Mouse (Mus musculus) stomach, embryonic 14.5 days (tissue): Measurements from ENCODE around the gene Glod4. TPM values are rescaled to one million over a fixed set of nuclear protein-coding genes. Genes with fewer than 3 reads are reported as not detected.

ENCODE experiments used
- ATAC-seq: fragments of 200-750 bp; cut with Nextera tagmentation; 2 replicates; pipeline ENCODE4 v1.8.0; 2017; ENCODE audit warnings: low read depth, moderate TSS enrichment; ENCODE audit not compliant: insufficient number of reproducible peaks, insufficient read depth, low FRiP score
- H3K27ac ChIP-seq: fragments of 300-500 bp; sonication (generic); 2 replicates; pipeline ENCODE4 v1.5.1; 2014; ENCODE audit warnings: mild to moderate bottlenecking, low read length, moderate library complexity, mixed read lengths
- H3K27me3 ChIP-seq: fragments of 300-500 bp; sonication (generic); 2 replicates; pipeline ENCODE4 v1.6.1; 2014; ENCODE audit warnings: low read length, control low read depth, mixed read lengths; ENCODE audit not compliant: control insufficient read depth, insufficient read depth
- H3K36me3 ChIP-seq: fragments of 300-500 bp; sonication (generic); 2 replicates; pipeline ENCODE4 v1.6.1; 2014; ENCODE audit warnings: mild to moderate bottlenecking, control low read depth, low read length, moderate library complexity, mixed read lengths; ENCODE audit not compliant: control insufficient read depth, insufficient read depth
- H3K4me1 ChIP-seq: fragments of 300-500 bp; sonication (generic); 2 replicates; pipeline ENCODE4 v1.6.1; 2014; ENCODE audit warnings: low read length, control low read depth, mixed read lengths; ENCODE audit not compliant: control insufficient read depth, insufficient read depth
- H3K4me2 ChIP-seq: fragments of 300-500 bp; sonication (generic); replicated peaks from 2 replicates; pipeline ENCODE4 v1.6.1; 2014; ENCODE audit warnings: low read depth, low read length, control low read depth
- H3K4me3 ChIP-seq: fragments of 300-500 bp; sonication (generic); 2 replicates; pipeline ENCODE4 v1.5.1; 2014; ENCODE audit warnings: low read depth, low read length, control low read depth
- H3K9ac ChIP-seq: fragments of 300-500 bp; sonication (generic); replicated peaks from 2 replicates; pipeline ENCODE4 v1.6.1; 2014; ENCODE audit warnings: low read depth, mild to moderate bottlenecking, control low read depth, low read length, moderate library complexity, mixed read lengths
- H3K9me3 ChIP-seq: fragments of 300-500 bp; sonication (generic); 2 replicates; pipeline ENCODE4 v1.6.1; 2016; ENCODE audit warnings: low read depth, low read length, control low read depth; ENCODE audit not compliant: control insufficient read depth
- WGBS: fragments of 180-500 bp; shearing (Covaris S2); extraction: QIAGEN DNeasy Blood & Tissue Kit; methylation state at CpG from one replicate; pipeline ENCODE4 v1.1.7; 2014; 5-methylcytosine and 5-hydroxymethylcytosine counted together
- polyA plus RNA-seq: library from polyadenylated mRNA; unstranded; fragments of >200 nt; fragmentation: Nextera tagmentation; extraction: Ambion mirVana; gene quantifications from 2 replicates; pipeline ENCODE4 v1.2.1, GENCODE M21; 2014

The Glod4 gene
- polyA plus RNA-seq, 1 experiment from 2014 or later = 155 TPM

- Histone ChIP-seq H3K36me3 (peaks cover 13% of the 10 kb centered on the region), H3K27me3 (no peaks in the 10 kb centered on the region), H3K4me3 (no peak overlapping the region), H3K4me2 (no peak overlapping the region), H3K9me3 (no peaks in the 10 kb centered on the region), H3K4me1 (no peaks in the 10 kb centered on the region), H3K27ac (no peak overlapping the region), H3K9ac (no peak overlapping the region)
- WGBS = 87% methylated on average over 7 of the region's 7 CpGs
- ATAC-seq = no peak
These were observed 107.7 kb downstream of the Glod4 start for GRCm38 (mm10) chr11:76135641-76136437.

- Histone ChIP-seq H3K4me2 (no peak overlapping the region), H3K27ac (no peak overlapping the region), H3K9ac (no peak overlapping the region), H3K9me3 (no peaks in the 10 kb centered on the region), H3K36me3 (peaks cover 11% of the 10 kb centered on the region), H3K4me1 (no peaks in the 10 kb centered on the region), H3K4me3 (no peak overlapping the region), H3K27me3 (no peaks in the 10 kb centered on the region)
- WGBS = 84% methylated on average over 5 of the region's 5 CpGs
- ATAC-seq = no peak
These were observed 112.7 kb downstream of the Glod4 start for GRCm38 (mm10) chr11:76130859-76131258.

GRCm38 (mm10) chr11:76125386-76125785 is 118.1 kb downstream of the Glod4 start:
- 0 out of 2 replicates have a peak overlapping the region, but pooled peaks have one; percentile 12 for H3K4me2 ChIP-seq
- ATAC-seq = peak; percentile 46; the same call in 1 of the 2 replicates

GRCm38 (mm10) chr11:76123517-76123916 is 120.0 kb downstream of the Glod4 start:
- no peaks in the 10 kb centered on the region for H3K9me3 ChIP-seq
- no peak overlapping the region for H3K9ac ChIP-seq
- H3K4me2 ChIP-seq = no peak overlapping the region
- peaks cover 22% of the 10 kb centered on the region for H3K4me1 ChIP-seq
- H3K4me3 ChIP-seq = no peak overlapping the region
- ATAC-seq = no peak
- H3K27ac ChIP-seq = no peak overlapping the region
- WGBS = 95% methylated on average over 1 of the region's 1 CpGs
- no peaks in the 10 kb centered on the region for H3K27me3 ChIP-seq
- H3K36me3 ChIP-seq = no peaks in the 10 kb centered on the region

More at GRCm38 (mm10) chr11:76125386-76125785, 118.1 kb downstream of the Glod4 start:
- Histone ChIP-seq H3K27ac (peak overlapping the region; percentile 69; the same call in 1 of the 2 replicates), H3K27me3 (no peaks in the 10 kb centered on the region), H3K9ac (no peak overlapping the region), H3K4me3 (no peak overlapping the region), H3K36me3 (no peaks in the 10 kb centered on the region), H3K9me3 (no peaks in the 10 kb centered on the region), H3K4me1 (peaks cover 16% of the 10 kb centered on the region)
- WGBS = 36% methylated on average over 8 of the region's 8 CpGs

- Histone ChIP-seq H3K27ac (no peak overlapping the region), H3K9me3 (no peaks in the 10 kb centered on the region), H3K9ac (no peak overlapping the region), H3K27me3 (no peaks in the 10 kb centered on the region), H3K4me1 (peaks cover 22% of the 10 kb centered on the region), H3K4me3 (no peak overlapping the region), H3K4me2 (no peak overlapping the region), H3K36me3 (no peaks in the 10 kb centered on the region)
- 86% methylated on average over 2 of the region's 2 CpGs for WGBS
- ATAC-seq = no peak
These were observed 121.0 kb downstream of the Glod4 start for GRCm38 (mm10) chr11:76122571-76122970.

GRCm38 (mm10) chr11:76121086-76121485 is 122.4 kb downstream of the Glod4 start:
- WGBS = 74% methylated on average over 4 of the region's 4 CpGs
- ATAC-seq = no peak
- Histone ChIP-seq H3K9me3 (no peaks in the 10 kb centered on the region), H3K36me3 (peaks cover 11% of the 10 kb centered on the region; the same call in 1 of the 2 replicates), H3K9ac (no peak overlapping the region), H3K27me3 (no peaks in the 10 kb centered on the region), H3K4me1 (peaks cover 22% of the 10 kb centered on the region), H3K4me2 (no peak overlapping the region), H3K27ac (no peak overlapping the region), H3K4me3 (no peak overlapping the region)

- no peaks in the 10 kb centered on the region for H3K9me3 ChIP-seq
- no peak overlapping the region for H3K4me2 ChIP-seq
- no peak overlapping the region for H3K4me3 ChIP-seq
- peak; percentile 70; the same call in 1 of the 2 replicates for ATAC-seq
- peaks cover 19% of the 10 kb centered on the region for H3K4me1 ChIP-seq
- 30% methylated on average over 10 of the region's 10 CpGs for WGBS
- H3K36me3 ChIP-seq = peaks cover 11% of the 10 kb centered on the region; the same call in 1 of the 2 replicates
- H3K27me3 ChIP-seq = no peaks in the 10 kb centered on the region
- H3K27ac ChIP-seq = peak overlapping the region; percentile 72; the same call in 1 of the 2 replicates
- H3K9ac ChIP-seq = no peak overlapping the region
These were observed 123.1 kb downstream of the Glod4 start for GRCm38 (mm10) chr11:76120407-76120901.

GRCm38 (mm10) chr11:76110416-76110815 is 133.1 kb downstream of the Glod4 start:
- Histone ChIP-seq H3K4me2 (no peak overlapping the region), H3K4me1 (peaks cover 11% of the 10 kb centered on the region), H3K9ac (no peak overlapping the region), H3K27ac (no peak overlapping the region), H3K4me3 (no peak overlapping the region), H3K36me3 (peaks cover 6% of the 10 kb centered on the region), H3K9me3 (no peaks in the 10 kb centered on the region), H3K27me3 (no peaks in the 10 kb centered on the region)
- 98% methylated on average over 3 of the region's 3 CpGs for WGBS
- no peak for ATAC-seq
